Mouse (Mus musculus) myocyte (in vitro differentiated cells): Measurements from ENCODE around the gene Kif1a. TPM values are rescaled to one million over a fixed set of nuclear protein-coding genes. Genes with fewer than 3 reads are reported as not detected.

Experiments used
- H3K27me3 ChIP-seq: one replicate; pipeline ENCODE4 v1.6.1; 2011; ENCODE audit not compliant: control insufficient read depth, insufficient read depth, insufficient read length
- H3K36me3 ChIP-seq: one replicate; pipeline ENCODE4 v1.6.1; 2011; ENCODE audit not compliant: control insufficient read depth, insufficient read depth
- H3K4me2 ChIP-seq: one replicate; pipeline ENCODE4 v1.6.1; 2011; ENCODE audit warnings: low read depth, control low read depth
- H3K4me3 ChIP-seq: one replicate; pipeline ENCODE4 v1.5.1; 2011; ENCODE audit warnings: mild to moderate bottlenecking, control low read depth, moderate library complexity
- H3K79me2 ChIP-seq: one replicate; pipeline ENCODE4 v1.6.1; 2011; ENCODE audit not compliant: control insufficient read depth, insufficient read depth
- H3ac ChIP-seq: one replicate; pipeline ENCODE4 v1.6.1; 2011; ENCODE audit not compliant: control insufficient read depth, insufficient read length
- CEBPB ChIP-seq: IDR thresholded peaks from 2 replicates; pipeline ENCODE4 v1.6.1; 2011; ENCODE audit warnings: mild to moderate bottlenecking, moderate library complexity; ENCODE audit not compliant: poor library complexity, insufficient read depth, severe bottlenecking
- E2F4 ChIP-seq: IDR thresholded peaks from one replicate; pipeline ENCODE4 v1.6.1; 2011; ENCODE audit warnings: mild to moderate bottlenecking, control low read depth, moderate library complexity; ENCODE audit not compliant: insufficient read depth
- MAX ChIP-seq: IDR thresholded peaks from one replicate; pipeline ENCODE4 v1.6.1; 2011; ENCODE audit warnings: low read depth, mild to moderate bottlenecking, control low read depth
- MYOD1 ChIP-seq, 3 experiments: IDR thresholded peaks; one replicate each; pipeline ENCODE4 v1.6.1; 2011; ENCODE audit warnings: control low read depth in 2 of 3, low read depth in 2 of 3, mild to moderate bottlenecking in 2 of 3, moderate library complexity in 1 of 3; ENCODE audit not compliant: insufficient read length in 2 of 3, control insufficient read depth in 1 of 3
- MYOG ChIP-seq, 3 experiments: IDR thresholded peaks; one replicate each; pipeline ENCODE4 v1.6.1; 2011; ENCODE audit warnings: control low read depth in 2 of 3, low read depth in 2 of 3, mild to moderate bottlenecking in 2 of 3; ENCODE audit not compliant: insufficient read length in 2 of 3, control insufficient read depth in 1 of 3, insufficient read depth in 1 of 3
- POLR2A ChIP-seq: IDR thresholded peaks from one replicate; pipeline ENCODE4 v1.6.1; 2011; ENCODE audit warnings: low read depth, mild to moderate bottlenecking, control low read depth, moderate library complexity; ENCODE audit not compliant: insufficient read length
- POLR2AphosphoS2 ChIP-seq: IDR thresholded peaks from one replicate; pipeline ENCODE4 v1.6.1; 2011; ENCODE audit warnings: low read depth, control low read depth; ENCODE audit not compliant: insufficient read length
- REST ChIP-seq: IDR thresholded peaks from one replicate; pipeline ENCODE4 v1.6.1; 2011; ENCODE audit warnings: mild to moderate bottlenecking, control low read depth, moderate library complexity; ENCODE audit not compliant: insufficient read depth, insufficient read length
- SRF ChIP-seq: IDR thresholded peaks from one replicate; pipeline ENCODE4 v1.6.1; 2011; ENCODE audit warnings: low read depth; ENCODE audit not compliant: control insufficient read depth, insufficient read length
- TCF12 ChIP-seq: IDR thresholded peaks from one replicate; pipeline ENCODE4 v1.6.1; 2011; ENCODE audit warnings: mild to moderate bottlenecking, control low read depth; ENCODE audit not compliant: poor library complexity, insufficient read depth, severe bottlenecking
- TCF3 ChIP-seq: IDR thresholded peaks from one replicate; pipeline ENCODE4 v1.6.1; 2011; ENCODE audit warnings: low read depth, control low read depth; ENCODE audit not compliant: insufficient read length
- USF1 ChIP-seq: IDR thresholded peaks from one replicate; pipeline ENCODE4 v1.6.1; 2011; ENCODE audit warnings: low read depth, mild to moderate bottlenecking, control low read depth, moderate library complexity
- polyA plus RNA-seq: library from polyadenylated mRNA; unstranded; fragments of >200 nt; fragmentation: generic; extraction: Trizol; gene quantifications from one replicate; pipeline ENCODE4 v1.2.1, GENCODE M21; 2012; ENCODE audit warnings: missing spikeins

Kif1a gene
- polyA plus RNA-seq, 1 experiment: 0.95 TPM

- H3K79me2 ChIP-seq: no peaks in the 10 kb centered on the region
These were observed 116.8 kb downstream of the Kif1a start for GRCm38 (mm10) chr1:92984999-92985398.

GRCm38 (mm10) chr1:92982931-92983605 is 118.7 kb downstream of the Kif1a start:
- no peaks in the 10 kb centered on the region for H3K79me2 ChIP-seq
- no peak overlapping the region for H3K4me3 ChIP-seq
- no peak overlapping the region for H3ac ChIP-seq
- no peaks in the 10 kb centered on the region for H3K36me3 ChIP-seq
- TF ChIP-seq POLR2AphosphoS2: no peak
- no peak for TF ChIP-seq USF1
- TF ChIP-seq TCF3: no peak
- no peak for TF ChIP-seq TCF12
- no peak overlapping the region for H3K4me2 ChIP-seq
- peaks cover 12% of the 10 kb centered on the region for H3K27me3 ChIP-seq

More at GRCm38 (mm10) chr1:92984999-92985398, 116.8 kb downstream of the Kif1a start:
- H3K4me2 ChIP-seq: no peak overlapping the region
- peaks cover 19% of the 10 kb centered on the region for H3K27me3 ChIP-seq
- no peaks in the 10 kb centered on the region for H3K36me3 ChIP-seq
- no peak overlapping the region for H3K4me3 ChIP-seq
- no peak overlapping the region for H3ac ChIP-seq
- TF ChIP-seq MAX: no peak
- no peak for TF ChIP-seq REST
- no peak for TF ChIP-seq SRF
- no peak for TF ChIP-seq POLR2A
- TF ChIP-seq POLR2AphosphoS2: no peak
- TF ChIP-seq CEBPB: no peak

DNA sequence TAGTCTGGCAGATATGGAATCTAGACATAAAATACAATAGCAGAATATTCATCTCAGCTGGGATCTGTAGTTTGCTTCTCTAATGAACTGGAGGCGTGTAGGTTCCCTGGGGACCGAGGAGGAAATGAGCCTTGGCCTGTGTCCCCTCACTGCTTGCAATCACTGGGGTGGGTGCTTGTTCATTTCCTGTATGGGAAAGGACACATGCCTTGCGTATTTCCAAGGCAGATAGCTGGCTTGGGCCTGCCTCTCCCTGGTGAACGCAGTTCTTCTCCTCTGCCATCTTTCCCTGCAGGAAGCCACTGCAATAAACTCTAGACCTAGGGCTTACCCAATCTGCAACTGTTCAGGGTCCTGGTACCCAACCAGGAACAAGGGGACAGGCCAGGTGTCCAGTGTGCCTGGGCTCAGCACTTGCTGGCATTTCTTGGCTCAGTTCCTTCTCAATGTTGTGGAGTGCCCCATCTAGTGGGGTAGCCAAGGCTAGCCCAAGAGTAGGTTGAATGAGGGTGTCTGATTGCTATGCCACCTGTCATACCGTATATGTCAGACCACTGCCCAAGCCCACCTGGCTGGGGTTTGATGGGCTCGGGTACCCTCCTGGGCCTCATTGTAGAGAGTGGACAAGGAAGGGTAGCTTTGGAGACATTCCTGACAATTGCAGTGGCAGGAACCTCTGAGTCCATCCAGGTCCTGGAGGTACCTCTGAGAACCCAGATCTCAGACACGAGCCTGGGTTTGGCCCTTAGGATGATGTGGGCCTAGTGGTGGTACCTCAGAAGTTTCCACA is 120.5 kb downstream of the Kif1a start:
- no peak overlapping the region for H3K4me3 ChIP-seq
- peaks cover 12% of the 10 kb centered on the region for H3K27me3 ChIP-seq
- no peaks in the 10 kb centered on the region for H3K79me2 ChIP-seq
- no peaks in the 10 kb centered on the region for H3K36me3 ChIP-seq
- TF ChIP-seq TCF12 (no peak), SRF (no peak), MYOG (IDR thresholded peaks at IDR 0.05; ENCODE audit: control insufficient read depth in 1 of 3, insufficient read depth in 1 of 3, insufficient read length in 2 of 3, low read depth in 2 of 3) (no peak), MAX (no peak), TCF3 (no peak)
- peak overlapping the region; percentile 30 for H3K4me2 ChIP-seq
- H3ac ChIP-seq: no peak overlapping the region

GRCm38 (mm10) chr1:92979073-92979602 is 122.6 kb downstream of the Kif1a start:
- Histone ChIP-seq H3K4me3 (peak overlapping the region; percentile 2), H3K79me2 (no peaks in the 10 kb centered on the region), H3K36me3 (no peaks in the 10 kb centered on the region), H3ac (no peak overlapping the region), H3K4me2 (peak overlapping the region; percentile 58), H3K27me3 (peaks cover 12% of the 10 kb centered on the region)
- TF ChIP-seq TCF3 (no peak), TCF12 (no peak), MAX (no peak), CEBPB (no peak), POLR2A (no peak), SRF (no peak), MYOD1 (IDR thresholded peaks at IDR 0.05; ENCODE audit: control insufficient read depth in 1 of 3, insufficient read length in 2 of 3, low read depth in 2 of 3) (no peak), REST (no peak), MYOG (IDR thresholded peaks at IDR 0.05; ENCODE audit: control insufficient read depth in 1 of 3, insufficient read depth in 1 of 3, insufficient read length in 2 of 3, low read depth in 2 of 3) (no peak), E2F4 (no peak), POLR2AphosphoS2 (no peak), USF1 (no peak)

DNA sequence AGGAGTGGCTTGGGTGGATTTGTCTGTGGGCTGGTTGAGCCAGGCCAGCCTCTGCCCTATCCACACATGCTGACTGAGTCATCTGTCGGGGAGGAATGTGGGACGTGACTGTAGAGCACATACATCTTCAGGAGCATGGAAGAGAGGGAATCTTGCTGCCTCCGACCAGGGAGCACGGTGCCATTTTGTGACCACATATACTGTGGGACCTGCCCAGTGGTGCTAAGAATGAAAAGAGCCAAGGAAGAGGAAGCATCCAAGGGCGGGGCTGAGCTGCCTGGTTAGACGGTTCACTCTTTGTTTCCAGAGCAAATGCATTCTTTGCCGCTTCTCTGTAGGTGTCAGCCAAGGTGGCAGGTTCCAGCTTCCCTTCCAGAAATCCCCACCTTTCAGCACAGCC is 123.1 kb downstream of the Kif1a start:
- Histone ChIP-seq H3K36me3 (no peaks in the 10 kb centered on the region), H3K27me3 (peaks cover 12% of the 10 kb centered on the region), H3ac (no peak overlapping the region), H3K79me2 (no peaks in the 10 kb centered on the region), H3K4me3 (peak overlapping the region; percentile 2), H3K4me2 (peak overlapping the region; percentile 58)
- no peak for TF ChIP-seq USF1
